Mouse (Mus musculus) CD4-positive, CD25-positive, alpha-beta regulatory T cell, adult 4 months (primary cell): ENCODE data around the gene C8a. TPM values are rescaled to one million over a fixed set of nuclear protein-coding genes. Genes with fewer than 3 reads are reported as not detected.

Experiments used
- ATAC-seq: one replicate; pipeline ENCODE4 v1.8.0; 2017
- polyA plus RNA-seq, 2 experiments: library from polyadenylated mRNA; unstranded; fragments of 100-300 nt; shearing (Covaris generic); gene quantifications; one replicate each; pipeline ENCODE4 v1.2.1; 2017

Gene C8a
- polyA plus RNA-seq, 2 experiments from 2014 or later: not detected

- no peak for ATAC-seq
Observed at GRCm38 (mm10) chr4:104766065-104766464, 110.1 kb downstream of the C8a start, which contains the start of gene C8b. TSS of gene C8b (plus strand) at chr4:104766317.

Other genes starting within 250 kb of the C8a start
- not detected for gene C8b, start 110.1 kb downstream of the C8a start, polyA plus RNA-seq
- not detected for gene Gm17662, start 19.1 kb downstream of the C8a start, polyA plus RNA-seq
- not detected for gene Fyb2, start 37.1 kb upstream of the C8a start, polyA plus RNA-seq
- gene Prkaa2, start 233.5 kb upstream of the C8a start, polyA plus RNA-seq: not detected